Mouse (Mus musculus) cerebellum, adult 8-10 months (tissue): Measurements from ENCODE around the gene Lars2.
"Not testable (repeated sequence)": the region's sequence is repeated elsewhere in the genome, so short reads cannot be mapped to it uniquely, and the experiment has no call there.

Source experiments
- DNase-seq: peaks from one replicate; pipeline ENCODE4 v3.0.0; 2022

Gene Lars2

DNA sequence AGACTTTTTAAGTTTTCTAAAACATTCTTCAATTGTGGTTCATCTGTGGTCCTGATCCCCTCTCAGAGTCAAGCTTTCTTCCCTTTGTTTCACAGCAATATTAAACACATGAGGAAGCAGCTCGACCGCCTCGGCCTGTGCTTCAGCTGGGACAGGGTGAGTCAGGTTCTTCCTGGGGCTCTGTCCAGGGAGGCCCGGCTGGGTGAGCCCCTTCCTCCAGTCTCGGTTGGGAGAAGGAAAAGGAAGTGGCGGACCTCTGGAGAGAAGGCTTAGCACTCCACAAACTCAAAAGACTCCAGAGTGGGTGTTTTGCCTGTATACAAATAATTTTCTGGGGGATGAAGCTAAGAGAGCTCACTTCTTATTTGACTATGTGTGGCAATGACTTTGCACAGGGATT lies 28.1 kb downstream of the Lars2 start:
- no peak for DNase-seq

DNA sequence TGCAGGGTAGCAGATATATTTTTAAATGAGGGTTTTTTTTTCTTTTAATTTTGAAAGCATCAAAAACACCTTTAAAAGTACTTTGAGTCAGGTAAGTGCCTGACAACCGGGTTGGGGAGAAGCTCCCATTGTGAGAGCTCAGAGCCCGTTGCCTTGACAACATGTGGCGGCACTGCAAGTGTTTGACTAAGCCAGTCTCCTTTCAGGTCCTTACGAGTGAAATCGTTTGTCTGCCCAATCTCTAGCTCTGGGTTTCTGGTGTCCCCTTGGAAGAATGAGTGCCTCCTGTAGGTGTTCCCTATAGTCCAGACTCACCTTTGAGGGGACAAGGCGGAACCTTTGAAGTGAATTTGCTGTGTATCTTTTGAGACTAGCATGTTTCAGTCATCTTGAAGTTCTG lies 31.0 kb downstream of the Lars2 start:
- DNase-seq, result no peak

GRCm38 (mm10) chr9:123402215-123402614 lies 35.5 kb downstream of the Lars2 start:
- no peak for DNase-seq

GRCm38 (mm10) chr9:123403031-123403430 lies 36.3 kb downstream of the Lars2 start:
- no peak for DNase-seq

DNA sequence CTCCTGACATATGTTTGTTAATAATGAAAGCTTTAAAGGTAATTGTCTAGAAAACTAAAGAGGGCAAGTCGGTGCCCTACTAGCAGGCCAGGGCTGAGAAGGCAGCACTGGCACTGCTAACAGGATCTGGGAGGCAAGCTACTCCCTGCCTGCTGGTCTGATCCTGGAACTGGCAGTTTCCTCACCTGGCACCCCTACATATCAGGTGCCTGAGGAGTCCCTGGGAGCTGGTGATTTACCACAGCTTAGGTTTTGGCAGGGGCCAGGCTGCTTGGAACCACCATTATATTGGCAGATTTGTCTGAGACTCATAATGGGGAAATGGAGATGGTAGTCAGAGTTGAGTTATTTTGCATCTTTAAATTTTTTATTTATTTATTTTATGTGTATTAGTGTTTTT lies 38.5 kb downstream of the Lars2 start:
- DNase-seq, result no peak

DNA sequence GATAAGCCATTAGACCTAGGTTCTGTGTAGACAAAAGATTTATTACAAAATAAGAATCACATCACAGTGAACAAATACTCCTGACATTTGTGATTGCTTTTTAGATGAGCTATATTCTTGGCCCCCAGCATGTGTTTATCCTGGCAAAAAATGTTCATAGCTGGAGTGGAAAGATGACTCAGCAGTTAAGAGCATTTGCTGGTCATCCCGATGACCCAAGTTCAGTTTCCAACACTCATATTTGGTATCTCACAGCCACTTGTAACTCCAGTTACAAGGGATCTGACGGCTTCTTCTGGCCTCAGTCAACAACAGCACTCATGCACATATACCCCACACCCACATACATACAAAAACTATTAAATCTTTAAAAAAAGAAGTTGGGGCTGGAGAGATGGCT lies 42.0 kb downstream of the Lars2 start:
- no peak for DNase-seq

GRCm38 (mm10) chr9:123429863-123430262 lies 63.1 kb downstream of the Lars2 start:
- no peak for DNase-seq

GRCm38 (mm10) chr9:123430973-123431372 lies 64.2 kb downstream of the Lars2 start:
- DNase-seq, result no peak

DNA sequence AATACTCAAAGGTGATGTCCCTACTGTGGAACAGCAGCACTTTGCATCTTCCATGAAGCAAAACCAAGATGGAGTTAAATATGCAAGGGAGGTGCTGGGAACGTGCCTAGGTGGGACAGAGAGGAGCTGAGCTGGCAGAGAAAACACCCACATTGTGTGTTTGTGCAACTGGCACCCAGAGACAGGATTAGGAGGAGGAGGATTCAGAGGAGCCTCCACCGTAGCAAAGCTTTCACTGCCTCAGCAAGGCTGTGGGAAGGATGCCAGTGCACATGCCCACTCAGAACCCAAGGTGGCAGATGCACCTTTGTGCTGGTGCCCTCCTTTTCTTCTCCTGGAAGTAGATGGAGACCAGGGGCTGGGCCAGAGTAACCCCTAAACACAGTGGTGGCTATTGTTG lies 71.5 kb downstream of the Lars2 start:
- DNase-seq, result no peak

GRCm38 (mm10) chr9:123440230-123441058 lies 73.7 kb downstream of the Lars2 start:
- no peak for DNase-seq

GRCm38 (mm10) chr9:123447101-123447500 lies 80.4 kb downstream of the Lars2 start:
- not testable (repeated sequence) for DNase-seq

GRCm38 (mm10) chr9:123448594-123448993 lies 81.9 kb downstream of the Lars2 start:
- DNase-seq, result no peak

GRCm38 (mm10) chr9:123450174-123450573 lies 83.4 kb downstream of the Lars2 start:
- peak; percentile 67 for DNase-seq

- no peak for DNase-seq
These were observed 85.0 kb downstream of the Lars2 start for GRCm38 (mm10) chr9:123451772-123452171.

DNA sequence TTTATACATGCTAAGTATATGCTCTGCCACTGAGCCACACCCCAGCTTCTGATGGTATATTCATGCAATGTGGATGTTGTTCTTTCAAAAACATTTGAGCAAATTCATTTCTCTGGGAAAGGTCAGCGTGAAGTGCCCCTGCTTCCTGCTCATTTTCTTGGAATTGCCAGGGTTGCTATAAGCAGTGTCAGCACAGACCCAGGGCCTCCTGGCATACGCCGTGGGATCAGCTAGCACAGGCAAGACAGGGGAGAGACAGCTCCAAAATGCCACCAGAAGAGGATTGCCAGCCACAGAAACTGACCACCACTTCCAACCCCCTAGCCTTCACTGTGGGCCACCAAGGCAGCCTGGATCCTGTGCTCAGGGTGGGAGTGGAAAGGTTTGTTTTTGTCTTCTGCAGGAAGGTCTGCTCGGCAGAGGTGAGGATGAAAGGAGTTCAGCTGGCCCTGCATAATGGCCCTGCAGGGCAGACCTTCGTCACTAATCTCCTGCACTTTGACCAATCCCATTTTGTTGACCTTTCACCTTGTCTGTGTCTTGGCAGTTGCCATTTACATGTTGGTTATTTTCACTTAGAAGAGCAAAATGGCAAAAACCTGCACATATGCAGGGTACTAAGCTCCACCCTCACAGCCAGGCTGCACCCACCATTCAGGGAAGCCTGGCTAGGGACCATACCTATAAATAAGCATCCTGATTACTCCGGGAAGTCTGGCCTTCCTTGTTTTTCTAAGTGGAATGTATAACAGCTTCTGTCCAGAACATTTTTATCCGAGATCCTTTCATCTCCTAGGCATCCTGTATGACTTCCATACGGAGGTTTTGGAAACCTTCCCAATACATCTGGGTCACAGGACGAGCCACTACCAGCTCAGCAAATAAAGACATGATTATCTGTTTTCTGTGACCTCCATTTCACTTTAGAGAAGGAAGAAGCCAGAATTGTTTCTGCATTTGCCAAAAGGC lies 90.2 kb downstream of the Lars2 start:
- DNase-seq, result no peak

DNA sequence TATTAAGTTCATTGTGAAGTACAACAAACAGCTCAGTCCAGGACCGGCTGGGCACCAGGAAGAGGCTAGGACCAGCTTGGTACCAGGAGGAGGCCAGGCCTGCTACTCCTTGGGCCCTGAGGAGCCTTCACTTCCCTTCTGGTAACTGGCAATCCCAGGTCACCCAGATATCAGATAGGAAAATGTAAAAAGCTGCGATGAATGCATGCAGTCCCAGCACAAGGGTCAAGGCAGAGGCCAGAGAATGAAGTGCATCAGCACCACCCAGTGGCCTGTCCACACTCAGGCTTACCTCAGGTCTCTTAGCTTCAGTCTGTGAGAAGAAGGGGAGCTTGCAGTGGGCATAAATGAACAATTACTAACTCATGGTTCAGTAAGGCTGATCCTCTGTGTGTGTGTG lies 90.9 kb downstream of the Lars2 start:
- peak; percentile 44 for DNase-seq

- no peak for DNase-seq
These were observed 100.5 kb downstream of the Lars2 start for GRCm38 (mm10) chr9:123467141-123467620.

DNA sequence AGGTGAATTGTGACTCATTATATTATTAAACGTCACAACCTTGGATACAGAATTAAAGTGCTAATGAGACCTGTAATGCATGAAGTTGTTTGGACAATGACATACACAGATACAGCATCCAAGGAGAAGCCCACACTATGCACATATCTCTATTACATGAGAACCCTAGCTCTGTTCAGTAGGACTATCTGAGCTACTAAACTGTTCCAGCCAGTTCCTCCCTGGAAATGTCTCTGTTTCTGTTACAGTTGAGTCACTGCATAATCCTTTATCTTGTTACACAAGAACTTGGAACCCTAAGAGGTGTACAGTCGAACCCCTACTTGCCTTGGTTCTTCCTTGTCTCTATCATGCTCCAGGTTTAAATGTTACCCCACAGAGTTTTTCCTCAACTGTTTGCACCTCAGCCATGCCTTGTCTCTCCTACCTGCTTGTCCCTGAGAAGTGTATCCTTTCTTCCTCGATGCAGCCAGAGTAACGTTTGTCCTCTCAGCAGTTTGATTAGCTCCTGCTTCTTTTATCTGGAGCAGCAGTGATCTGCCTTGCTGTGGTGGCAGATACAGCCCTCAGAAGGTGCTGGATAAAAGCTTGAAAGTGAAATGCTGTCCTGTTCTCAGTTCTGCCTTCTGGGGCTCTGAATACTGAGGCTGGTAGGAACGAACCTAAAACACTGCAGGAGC lies 101.8 kb downstream of the Lars2 start:
- DNase-seq, result no peak

GRCm38 (mm10) chr9:123469087-123469486 lies 102.4 kb downstream of the Lars2 start:
- no peak for DNase-seq

- DNase-seq, result no peak
These were observed 106.7 kb downstream of the Lars2 start for GRCm38 (mm10) chr9:123473377-123473776.

GRCm38 (mm10) chr9:123475569-123475968 lies 108.8 kb downstream of the Lars2 start:
- DNase-seq, result no peak

DNA sequence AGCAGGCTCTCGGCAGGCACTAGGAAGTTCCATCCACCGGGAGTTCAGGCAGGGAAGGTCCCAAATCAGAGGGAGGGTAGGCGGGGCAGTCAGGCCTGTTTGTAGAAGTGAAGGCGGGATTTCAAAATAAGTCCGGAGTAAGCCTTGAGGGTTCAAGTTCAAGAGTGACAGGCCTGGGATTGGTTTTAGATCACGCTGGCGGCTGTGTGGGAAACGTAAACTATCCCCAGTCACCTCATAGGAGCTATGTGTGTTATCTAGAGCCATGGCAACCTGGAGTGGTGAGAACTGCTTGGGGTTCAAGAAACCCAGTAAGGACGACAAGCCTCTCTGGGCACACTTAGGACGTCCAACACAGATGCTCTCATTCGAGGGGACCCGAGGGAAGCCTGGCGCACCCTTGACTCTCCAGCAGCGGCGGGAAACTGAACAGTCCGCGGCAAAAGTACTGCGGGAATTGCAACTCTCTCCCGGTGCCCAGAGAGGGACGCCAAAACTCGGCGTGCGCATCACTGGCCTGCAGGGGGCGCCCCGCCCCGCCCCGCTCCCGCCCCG lies 111.4 kb downstream of the Lars2 start:
- DNase-seq, result no peak
